Mouse (Mus musculus) liver, postnatal 0 days (tissue): Measurements from ENCODE around the gene Phf6.

Experiments used
- CTCF ChIP-seq: sonication (generic); IDR thresholded peaks from 2 replicates; pipeline ENCODE4 v1.5.1; 2016; ENCODE audit warnings: antibody characterized with exemption, low read depth
- EP300 ChIP-seq: IDR thresholded peaks from 2 replicates; pipeline ENCODE4 v1.6.1; 2016; ENCODE audit warnings: antibody characterized with exemption, low read depth, mild to moderate bottlenecking

DNA sequence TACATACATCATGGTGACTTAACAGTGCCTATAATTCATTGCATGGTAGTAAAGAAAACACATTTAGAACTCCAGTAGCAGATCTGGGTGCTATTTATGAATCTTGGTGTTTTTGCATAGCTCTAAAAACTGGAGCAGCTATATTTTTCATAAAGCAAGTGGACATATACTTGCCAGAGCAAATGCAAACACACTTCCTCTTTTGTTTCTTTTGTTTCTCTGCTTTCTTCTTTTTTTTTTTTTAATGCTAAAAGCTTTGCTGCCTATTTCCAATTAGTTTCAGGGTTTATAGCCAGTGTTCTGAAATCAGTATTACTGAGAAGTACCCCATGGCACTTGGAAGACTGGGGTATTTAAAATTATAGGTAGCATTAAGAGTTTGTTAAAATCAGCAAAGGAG, 2.6 kb downstream of the Phf6 start:
- no peak for TF ChIP-seq CTCF
- no peak for TF ChIP-seq EP300
